Mouse (Mus musculus) spleen, adult 18-20 months (tissue): Measurements from ENCODE around the gene Prkab2.

Source experiments
- DNase-seq, 2 experiments: peaks; one replicate each; pipeline ENCODE4 v3.0.0; 2022; ENCODE audit warnings: mixed read lengths in 2 of 2

Prkab2 gene

DNA sequence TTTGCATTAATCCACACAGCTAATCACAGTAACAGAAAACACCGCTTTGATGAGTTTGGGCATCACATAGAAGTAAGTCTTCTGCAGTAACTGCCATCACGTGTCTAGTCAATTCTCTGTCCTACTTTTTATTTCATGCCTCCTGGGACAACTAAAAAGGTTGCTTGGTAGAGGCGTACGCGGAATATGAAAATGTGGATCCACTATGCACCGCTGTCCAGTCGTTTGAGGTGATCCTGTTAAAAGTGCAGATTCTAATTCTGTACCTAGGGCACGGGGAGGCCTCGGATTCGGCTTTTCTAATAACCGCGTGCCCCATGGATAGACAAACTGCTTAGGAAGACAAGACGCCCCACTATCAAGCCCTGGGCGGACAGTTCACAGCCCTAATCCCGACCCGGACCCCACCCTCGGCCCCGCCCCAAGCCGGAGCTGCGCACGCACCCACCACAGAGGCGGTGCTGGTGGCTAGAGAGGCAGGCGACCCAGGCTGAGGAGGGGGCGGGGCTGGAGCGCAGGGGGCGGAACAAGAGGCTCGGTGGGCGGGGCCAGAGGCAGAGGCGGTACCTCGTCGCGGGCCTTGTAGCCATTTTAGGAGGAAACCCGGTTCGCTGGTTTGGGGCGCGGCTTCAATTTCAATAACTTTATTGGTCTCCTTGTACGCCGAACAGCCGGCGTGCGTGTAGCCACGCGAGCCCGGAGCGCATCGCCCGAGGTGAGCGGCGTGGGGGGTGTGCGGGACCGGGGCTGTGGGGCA, at the start of gene Prkab2:
Prkab2 (plus strand) TSS at position 539 of the 757 bp plus-strand sequence.
- peak; percentile 99 for DNase-seq

DNA sequence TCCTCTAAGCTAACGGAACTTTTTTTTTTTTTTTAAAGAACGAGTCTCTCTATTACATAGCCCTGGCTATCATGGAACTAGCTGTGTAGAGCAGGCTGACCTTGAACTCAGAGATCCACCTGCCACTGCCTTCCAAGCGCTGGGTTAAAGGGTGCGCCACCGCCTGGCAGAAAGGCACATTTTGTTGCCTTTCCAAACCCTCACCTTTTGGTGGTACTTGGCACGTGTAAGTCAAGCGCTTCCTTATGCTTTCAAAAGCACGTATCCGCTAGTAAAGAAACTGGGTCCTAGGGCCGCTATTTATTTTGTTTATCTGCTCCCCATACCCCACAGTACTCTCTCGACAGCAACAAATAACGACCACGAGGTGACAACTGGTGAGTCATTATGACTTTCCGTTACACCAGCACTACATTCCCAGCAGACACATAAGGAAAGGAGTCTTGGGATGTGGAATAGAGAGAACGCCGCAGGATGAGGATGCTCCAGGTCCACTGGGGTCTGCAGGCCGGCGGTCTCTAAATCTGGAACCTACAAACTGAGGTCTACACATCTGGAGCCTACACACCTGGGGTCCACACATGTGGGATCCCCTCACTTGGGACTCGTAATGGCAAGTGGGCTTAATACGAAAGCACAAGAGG, 48.7 kb upstream of the Prkab2 start:
- DNase-seq, result peak; percentile 48 to 70

DNA sequence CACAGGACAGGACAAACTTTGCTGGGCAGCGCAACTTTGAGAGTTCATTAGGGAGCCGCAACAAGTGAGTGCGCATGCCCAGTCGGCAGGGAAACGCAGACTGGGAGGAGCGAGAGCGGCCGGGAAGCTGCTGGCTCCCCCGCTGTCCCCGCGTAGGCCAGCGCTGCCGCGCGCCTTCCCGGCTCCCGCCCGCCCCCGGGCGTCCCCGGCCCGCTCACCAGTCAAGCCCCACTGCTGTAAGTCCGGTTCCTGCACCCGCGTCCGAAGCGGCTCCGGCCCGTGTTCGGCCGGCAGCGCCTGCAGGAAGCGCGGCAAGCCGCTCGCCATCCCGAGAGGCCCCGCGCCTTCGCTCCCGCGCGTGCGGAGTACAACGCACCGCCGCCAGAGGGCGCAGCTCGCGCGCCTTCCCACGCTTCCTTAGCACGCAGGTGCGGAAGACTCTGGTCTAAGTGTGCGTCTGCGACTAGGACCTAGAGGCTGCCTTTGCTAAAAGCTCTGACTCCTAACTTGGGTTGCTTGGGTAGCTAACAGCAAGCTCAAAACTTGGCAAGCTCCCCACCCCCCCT, 48.1 kb upstream of the Prkab2 start, which contains the start of gene Chd1l:
Chd1l (minus strand) TSS at position 359 of the 566 bp plus-strand sequence.
- DNase-seq, result peak; percentile 85 to 95

DNA sequence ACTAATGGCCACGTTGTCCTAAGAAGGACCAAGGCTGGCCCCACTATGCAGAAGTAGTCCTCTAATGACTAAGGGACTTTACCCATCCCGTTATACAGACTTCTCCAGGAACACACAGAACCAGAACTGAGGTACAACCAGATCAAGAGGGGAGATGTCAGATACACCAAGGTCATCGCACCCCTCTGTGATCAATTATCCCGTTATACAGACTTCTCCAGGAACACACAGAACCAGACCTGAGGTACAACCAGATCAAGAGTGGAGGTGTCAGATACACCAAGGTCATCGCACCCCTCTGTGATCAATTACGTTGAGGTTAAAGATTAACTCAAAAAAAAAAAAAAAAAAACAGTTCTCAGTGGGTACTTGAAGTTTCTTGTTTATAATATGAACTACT, 47.0 kb upstream of the Prkab2 start:
- DNase-seq, result no peak

DNA sequence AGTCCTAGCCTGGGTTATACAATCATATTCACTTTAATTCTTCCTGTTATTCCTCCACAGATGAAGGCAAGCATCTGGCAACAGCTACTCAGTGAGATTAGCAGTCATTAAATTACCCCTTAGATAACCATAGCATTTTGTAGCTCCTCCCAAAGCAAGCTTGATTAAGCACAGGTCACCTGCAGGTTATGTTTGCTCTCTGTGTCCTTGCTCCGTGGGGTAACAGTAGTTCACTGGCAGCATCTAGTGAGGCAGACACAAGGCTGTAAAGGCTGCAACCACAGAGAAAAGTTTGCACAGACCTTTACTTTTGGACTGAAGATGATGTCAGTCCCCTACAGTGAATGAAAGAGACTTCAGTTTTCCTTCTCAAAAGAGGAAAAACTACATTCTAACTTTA, 42.8 kb upstream of the Prkab2 start:
- DNase-seq, result no peak

DNA sequence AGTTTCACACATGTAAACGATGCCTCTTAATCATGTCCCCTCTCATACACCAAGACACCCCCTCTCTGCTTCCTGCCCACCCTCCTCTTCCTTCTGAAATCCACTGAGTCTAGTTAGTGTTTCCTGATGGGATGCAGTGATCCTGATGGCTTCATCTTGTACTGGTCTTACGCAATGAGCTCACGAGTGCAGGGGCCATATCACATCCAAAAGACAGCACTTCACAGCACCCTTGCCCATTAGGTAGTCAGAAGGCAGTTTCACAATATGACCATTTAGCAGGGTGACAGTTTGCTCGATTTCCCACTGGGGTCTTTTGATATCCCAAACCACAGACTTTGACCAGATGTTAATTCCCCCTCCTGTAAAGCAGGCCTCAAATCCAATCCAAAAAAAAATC, 42.1 kb upstream of the Prkab2 start:
- no peak for DNase-seq

DNA sequence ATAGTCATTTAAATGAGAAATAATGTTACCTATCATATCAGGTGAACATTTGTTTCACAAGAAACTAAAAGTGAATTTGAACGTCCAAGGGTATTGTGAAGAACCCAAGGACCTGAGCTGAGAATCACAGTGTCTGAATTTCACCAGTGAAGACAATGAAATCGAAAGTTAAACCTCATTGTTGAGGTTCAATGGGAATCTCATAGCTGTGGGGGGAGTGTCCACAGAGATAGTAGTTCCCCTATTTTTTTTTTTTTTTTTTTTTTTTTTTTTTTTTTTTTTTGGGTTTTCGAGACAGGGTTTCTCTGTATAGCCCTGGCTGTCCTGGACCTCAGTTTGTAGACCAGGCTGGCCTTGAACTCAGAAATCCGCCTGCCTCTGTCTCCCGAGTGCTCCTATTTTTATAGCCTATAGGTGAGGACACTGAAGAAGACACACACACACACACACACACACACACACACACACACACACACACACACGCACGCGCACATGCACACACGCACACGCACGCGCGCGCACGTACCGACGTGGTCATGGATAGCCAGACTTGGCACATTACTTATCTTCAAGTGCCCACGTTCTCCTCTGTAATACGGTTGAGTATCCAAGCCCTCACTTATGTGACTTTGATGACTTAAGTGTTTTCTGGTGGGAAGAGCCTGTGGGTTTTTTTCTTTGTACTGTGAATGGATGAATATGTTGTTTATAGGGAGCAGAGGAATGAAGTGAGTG, 40.7 kb upstream of the Prkab2 start:
- DNase-seq, result no peak

DNA sequence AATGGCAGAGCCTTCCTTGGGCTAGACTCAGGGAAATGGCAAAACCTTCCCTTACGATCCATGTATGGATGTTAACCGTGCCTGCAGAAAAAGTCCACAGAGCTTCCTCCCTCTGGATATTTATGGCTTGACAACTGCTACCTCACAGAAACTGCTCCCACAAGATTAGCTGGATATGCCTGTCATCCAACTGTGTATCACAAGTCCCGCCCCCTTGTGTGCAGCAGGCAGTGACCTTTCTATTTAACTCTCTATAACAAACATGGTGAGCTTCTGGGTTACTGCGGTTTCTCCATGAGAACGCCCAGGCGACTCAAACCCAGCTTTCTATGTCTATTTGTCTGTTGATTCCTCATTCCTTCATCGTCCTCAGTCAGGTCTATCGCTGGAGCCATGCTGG, 40.1 kb upstream of the Prkab2 start:
- DNase-seq, result no peak

DNA sequence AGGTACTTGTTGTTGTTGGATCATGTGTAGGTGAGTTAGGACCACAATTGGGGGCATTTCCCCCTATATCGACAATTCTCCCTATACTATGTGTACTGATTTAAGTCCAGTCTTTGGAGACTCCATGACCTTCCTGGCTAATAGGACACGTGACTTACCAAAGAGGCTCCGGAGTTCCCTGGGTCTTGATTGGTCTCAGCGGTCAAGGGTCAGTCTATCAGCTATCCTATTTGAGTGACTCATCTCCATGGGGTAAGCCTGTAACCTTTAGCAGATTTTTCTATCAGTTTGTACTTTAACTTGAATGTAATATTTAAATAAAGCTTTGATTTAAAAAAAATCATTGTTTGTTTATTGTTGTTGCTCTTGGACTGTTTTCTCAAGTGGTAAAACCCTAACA, 37.3 kb upstream of the Prkab2 start:
- no peak for DNase-seq

DNA sequence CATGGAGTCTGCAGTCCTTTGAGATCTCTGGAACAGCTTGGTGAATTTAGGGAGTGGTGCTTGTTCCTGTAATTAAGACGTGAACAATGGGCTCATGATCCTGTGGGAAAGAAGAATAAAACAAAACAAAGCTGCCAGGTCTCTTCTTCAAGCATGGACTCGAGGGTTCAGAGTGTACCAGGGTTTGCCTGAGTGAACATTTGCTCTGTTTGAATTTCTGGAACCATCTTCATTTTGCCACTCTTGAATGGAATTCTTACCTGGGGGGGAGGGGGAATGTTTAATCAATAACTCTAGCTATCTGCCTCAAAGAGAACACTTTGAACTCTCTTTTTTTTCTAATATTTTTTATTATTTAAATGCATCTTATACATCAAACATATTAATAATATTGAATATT, 33.4 kb upstream of the Prkab2 start:
- DNase-seq, result no peak

DNA sequence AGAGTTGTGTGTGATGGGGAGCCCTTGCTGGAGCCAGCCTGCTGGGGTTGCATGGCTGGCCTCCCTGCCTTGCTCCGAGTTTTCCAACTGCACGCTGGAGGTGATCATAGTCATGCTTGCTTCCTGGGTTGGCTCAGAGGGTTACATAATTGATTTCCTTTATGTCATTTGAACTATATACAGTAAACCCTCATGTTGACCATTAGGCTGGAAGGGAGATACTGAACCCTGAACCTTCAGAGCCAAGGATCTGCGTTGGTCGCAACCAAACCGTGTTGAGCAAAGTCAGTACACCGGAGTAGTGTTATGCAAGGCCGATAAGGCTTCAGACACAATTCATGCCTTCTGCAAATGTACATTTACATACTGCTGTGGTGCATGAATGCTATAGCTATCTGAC, 30.1 kb upstream of the Prkab2 start:
- no peak for DNase-seq

DNA sequence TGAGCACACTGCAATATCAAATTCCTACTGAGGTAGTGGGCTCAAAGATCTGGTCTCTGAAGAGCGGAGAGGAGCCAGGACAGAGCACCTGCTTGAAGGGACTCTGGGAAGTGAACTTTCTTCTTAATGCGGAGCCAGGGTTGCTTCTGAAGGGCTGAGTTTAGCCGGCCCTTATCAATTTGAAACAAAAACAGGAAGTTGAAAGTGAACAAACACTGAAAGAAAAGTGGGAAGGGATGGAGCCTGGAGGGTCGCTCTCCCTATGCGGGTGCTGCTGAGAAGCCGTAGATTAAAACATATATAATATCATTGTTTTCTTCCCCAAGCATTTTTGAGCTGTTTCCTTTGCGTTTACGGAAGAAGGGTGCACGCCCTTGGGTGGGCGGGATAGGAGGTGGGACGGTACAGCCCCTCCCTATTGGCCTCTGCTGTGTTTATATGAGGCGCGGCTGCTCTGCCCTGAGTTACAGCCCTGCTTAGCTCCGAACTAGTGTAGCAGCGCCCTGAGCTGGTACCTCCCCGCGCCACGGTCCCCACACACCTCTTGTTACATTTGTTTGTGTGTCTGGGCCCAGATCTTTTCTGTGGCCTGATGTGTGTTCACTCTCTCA, 29.5 kb upstream of the Prkab2 start, which contains the start of gene Fmo5:
Fmo5 (plus strand) TSS at position 414 of the 611 bp plus-strand sequence.
- DNase-seq, result peak; percentile 63 to 69

DNA sequence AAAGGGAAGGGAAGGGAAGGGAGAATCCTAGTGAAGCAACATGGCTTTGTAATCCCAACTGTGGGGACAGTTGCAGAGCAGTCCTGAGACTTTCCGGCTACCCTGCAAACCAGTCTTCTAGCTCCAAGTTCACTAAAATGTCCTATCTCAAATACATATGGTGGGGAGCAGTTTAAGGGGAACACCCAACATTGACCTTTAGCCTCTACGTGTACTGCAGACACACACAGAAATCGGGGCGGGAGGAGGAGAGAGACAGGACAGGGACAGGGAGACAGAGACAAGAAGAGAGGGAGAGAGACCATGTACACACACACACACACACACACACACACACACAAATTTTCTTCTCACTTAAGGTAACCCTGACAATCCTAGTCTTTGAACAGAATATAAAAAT, 28.1 kb upstream of the Prkab2 start:
- DNase-seq, result no peak

DNA sequence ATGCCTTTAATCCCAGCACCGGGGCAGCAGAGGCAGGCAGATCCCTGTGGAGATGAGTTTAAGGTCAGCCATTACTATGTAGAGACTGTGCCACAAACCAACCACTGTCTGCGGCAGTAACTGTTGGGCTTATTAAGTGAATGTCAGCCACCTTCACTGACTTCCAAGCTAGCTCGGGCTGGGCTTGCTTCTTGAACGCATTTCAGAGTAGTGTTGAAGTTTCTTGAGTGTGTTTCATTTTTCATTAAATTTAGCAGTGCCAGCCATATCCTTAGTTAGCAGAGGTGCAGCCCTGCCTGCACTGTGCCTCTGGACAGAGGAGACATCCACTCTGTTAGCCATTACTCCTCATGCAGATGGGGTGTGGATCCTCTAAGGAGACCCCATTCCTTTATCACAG, 27.2 kb upstream of the Prkab2 start:
- no peak for DNase-seq

DNA sequence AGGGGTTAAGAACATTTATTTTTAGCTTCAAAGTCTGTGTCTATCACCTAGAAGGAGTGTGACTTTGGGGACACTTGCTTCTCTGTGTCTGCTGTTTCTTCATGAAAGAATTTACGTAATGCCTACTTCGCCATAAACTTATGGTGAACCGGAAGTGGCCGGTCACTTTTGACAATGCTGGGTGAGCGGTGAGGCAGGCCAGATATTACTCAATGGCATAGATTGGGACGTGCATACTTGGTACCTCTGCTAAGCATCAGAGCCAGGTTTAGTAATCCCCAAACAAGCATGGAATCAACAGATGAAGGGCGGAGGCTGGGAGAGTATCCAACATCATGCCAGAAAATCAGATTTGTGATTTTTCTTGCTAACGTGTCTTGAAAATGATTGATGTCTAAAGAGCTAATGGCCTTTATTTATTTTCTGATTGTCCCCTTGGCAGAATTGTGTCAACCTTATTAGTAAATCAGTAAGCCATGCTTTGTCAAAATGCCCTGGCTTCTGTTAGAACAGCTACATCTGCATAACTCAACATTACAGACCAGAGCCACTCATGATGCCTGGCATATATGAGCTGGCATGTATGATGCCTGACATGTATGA, 26.6 kb upstream of the Prkab2 start:
- no peak for DNase-seq

DNA sequence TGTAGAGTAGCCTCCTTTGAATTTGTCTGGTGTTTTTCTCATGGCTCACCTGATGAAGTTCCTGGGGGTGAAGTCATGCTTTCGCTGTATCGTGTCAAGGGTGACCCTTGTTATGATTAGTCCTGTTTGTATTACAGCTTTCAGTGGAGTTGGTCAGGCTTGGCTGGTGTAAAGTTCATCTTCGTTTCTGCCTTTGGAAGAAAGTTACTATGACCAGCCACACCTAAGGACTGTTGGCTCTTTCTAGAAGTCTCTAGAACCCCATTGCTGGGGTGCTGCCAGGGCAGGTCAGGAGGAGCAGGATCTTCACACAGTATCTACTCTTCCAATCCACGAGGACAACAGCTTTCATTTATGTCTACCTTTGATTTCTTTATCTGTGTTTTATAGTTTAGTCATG, 24.5 kb upstream of the Prkab2 start:
- DNase-seq, result no peak

DNA sequence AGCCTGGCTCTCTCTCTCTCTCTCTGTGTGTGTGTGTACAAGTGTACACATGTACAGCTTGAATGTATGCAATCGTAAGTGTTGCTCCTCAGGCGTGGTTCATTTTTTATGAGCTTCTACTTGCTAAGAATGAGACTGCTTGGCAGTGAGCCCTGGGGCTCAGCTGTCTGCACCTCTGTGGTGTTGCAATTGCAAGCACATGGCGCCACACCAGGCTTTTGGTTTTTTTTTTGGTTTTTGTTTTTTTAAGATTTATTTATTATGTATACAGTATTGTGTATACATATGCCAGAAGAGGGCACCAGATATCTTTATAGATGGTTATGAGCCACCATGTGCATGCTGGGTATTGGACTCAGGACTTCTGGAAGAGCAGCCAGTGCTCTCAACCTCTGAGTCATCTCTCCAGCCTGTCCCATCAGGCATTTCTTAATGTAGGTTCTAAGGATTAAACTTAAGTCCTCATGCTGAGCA, 23.7 kb upstream of the Prkab2 start:
- no peak for DNase-seq

DNA sequence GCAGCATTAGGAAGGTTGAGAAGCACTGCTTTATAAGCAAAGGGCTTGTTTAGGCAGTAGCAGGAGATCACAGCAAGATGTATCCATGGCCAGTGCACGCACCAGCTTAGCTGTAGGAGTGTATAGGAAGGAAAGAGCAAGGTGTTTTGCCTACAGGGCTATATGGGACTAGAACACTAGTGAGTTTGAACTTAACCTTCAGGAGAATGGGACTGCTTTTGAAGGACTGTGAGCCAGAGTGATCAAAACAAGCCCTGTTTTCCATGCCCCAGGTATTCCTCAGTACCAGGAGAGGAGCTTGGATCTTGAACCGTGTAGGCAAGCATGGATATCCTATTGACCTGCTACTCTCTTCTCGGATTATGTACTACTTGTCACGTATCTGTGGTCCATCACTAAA, 16.6 kb upstream of the Prkab2 start:
- DNase-seq, result no peak

DNA sequence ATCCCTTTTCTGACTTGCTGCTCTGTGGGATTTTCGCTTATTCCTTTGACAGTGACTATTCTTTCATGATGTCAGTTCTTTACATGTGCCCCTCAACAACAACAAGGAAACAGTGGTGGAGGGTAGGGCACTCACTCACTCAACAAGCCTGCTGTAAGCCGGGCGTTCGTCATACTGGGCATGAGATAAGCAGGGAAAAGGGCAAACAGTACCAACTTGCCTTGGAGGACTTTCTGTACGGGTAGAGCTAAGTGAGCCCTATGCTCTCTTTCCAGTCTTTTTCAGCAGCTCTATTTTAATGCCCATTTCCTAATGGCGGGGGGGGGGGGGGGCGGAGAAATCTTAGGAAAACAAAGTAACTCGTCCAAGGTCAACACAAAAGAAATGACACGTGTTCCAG, 16.0 kb upstream of the Prkab2 start:
- no peak for DNase-seq

DNA sequence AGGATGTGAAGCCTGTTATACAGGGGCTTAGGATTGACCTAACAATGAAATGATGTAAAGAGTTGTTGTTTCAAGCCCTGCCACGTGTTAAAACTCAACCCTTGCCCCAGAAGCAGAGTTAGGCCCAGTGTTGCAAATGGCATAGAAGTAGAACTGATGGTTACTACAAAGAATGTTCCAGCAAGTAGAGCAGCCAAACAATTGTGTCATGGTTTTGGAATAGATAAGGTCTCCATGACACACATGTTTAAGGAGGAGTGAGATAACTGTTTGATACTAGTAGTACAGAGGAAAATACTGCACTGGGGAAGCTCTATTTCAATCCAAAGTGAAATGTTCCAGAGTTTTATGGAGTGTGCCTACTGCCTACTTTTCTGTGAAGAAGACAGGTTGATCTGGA, 9.5 kb upstream of the Prkab2 start:
- no peak for DNase-seq

DNA sequence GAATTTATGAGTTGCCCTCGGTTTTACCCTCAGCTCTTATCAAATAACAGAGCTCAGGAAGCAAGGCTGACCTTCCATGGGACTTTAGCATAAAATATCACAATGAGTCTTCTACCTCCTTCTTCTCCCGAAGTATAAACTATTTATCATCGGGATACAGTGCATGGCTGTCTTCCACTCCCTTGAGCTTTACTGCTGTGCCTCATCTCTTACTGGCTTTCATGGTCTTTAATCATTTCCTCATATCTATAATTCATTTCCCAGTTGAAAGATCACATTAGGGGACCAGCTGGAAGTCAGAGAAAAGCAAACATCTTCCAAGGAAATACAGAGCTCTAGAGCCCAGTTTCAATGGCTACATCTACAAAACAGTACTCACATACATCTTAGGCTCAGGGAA, 9.0 kb upstream of the Prkab2 start:
- DNase-seq, result no peak

DNA sequence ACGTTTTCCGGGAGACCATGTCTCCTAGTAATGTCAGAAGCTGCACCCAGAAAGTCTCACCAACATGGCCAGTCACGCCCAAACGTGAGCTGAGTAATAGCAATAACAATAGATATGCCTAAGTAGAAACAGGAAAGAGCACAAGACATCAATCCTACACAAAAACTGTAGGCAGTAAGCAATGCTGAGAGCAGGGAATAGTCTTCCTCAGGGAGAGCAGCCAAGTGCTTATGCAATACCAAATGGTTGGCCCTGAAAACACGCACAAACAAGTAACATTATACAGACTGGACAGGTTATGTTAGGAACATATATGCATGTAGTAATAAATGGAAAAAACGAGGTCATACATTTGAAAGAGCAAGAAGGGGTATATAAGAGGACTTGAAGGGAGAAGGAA, 8.5 kb upstream of the Prkab2 start:
- DNase-seq, result no peak

DNA sequence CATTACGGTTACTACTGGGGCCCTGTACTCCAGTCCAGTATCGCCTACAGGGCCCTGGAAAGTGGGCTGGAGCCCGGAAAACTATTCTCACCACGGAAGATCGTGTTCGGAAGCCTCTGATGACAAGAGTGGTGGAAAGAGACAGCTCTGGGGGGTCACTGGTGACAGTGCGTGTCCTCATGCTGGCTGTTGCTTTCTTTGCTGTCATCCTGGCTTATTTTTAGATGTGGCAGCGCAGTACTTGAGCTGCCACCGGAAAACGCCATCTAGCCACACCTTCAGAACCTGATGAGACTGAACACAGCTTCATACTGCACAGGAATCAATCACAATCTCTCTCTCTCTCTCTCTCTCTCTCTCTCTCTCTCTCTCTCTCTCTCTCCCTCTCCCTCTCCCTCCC, 6.4 kb upstream of the Prkab2 start:
- no peak for DNase-seq
